Mouse (Mus musculus): ENCODE results near the gene Mvd.
A peak's percentile ranks its signal among the peaks of the same experiment; 100 is the strongest.

Gene Mvd

DNA sequence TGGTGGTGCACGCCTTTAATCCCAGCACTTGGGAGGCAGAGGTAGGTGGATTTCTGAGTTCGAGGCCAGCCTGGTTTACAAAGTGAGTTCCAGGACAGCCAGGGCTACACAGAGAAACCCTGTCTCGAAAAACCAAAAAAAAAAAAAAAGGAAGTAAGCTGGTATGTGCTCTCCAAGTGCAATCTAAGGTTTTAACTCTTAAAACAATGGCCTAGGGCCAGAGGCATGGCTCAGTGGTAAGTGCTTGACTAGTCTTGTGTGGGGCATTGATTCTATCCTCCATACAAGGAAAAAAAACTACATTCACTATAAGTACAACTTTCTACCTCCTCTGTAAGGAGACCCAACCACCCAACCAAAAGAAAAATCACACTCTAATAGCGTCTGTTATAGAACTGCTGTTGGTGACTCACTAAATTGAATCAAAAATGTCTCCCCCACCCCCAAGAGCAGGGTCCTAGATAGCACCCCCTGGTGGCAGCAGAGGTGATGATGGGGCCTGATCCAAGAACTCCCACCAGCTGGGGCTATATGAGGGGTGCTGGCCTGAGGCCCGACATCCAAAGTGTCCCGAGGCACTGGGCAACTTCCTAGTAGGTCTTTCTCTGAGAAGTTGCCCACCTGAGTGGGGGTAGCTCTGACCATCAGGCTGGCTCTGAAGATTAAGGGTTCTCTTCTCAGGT lies 16.1 kb upstream of the Mvd start:
- DNase-seq (ENCODE audit: inconsistent age in 2 of 2, low spot score in 1 of 2), result peak in 1 of 2 experiments; percentile 35

GRCm38 (mm10) chr8:122457171-122457570 lies 13.9 kb upstream of the Mvd start:
- DNase-seq (ENCODE audit: inconsistent age in 2 of 2, low spot score in 1 of 2), result no peak

GRCm38 (mm10) chr8:122454409-122454808 lies 11.2 kb upstream of the Mvd start:
- DNase-seq (ENCODE audit: inconsistent age in 2 of 2, low spot score in 1 of 2), result no peak

- DNase-seq (ENCODE audit: inconsistent age in 2 of 2, low spot score in 1 of 2), result no peak
These were observed 8.9 kb upstream of the Mvd start for GRCm38 (mm10) chr8:122452154-122452553.

DNA sequence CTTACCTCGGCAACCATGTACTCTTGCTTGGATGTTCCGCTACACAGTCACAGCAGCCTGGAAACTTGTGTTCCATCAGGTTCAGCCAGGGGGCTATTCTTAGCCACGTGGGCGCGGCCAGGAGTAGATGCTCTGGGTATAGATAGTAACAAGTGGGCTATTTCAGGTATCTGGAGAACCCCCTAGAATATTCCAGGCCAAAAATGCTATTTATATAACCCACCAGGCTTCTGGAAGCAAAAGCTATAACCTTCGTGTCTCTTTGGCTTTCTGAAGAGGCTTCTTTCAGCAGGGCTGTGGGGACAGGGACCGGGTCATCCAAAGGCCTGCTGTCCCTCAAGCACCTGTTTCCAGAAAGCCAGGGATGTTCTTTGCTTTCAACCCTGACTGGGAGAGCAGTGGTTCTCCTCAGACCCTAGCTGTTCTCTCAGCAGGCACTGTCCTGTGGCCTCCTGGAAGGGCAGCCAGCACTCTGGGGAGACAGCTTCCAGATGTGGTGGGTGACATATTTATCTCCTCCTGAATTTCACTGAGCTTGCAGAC lies 8.0 kb upstream of the Mvd start:
- DNase-seq (ENCODE audit: inconsistent age in 2 of 2, low spot score in 1 of 2), result no peak

- no peak for DNase-seq (ENCODE audit: inconsistent age in 2 of 2, low spot score in 1 of 2)
These were observed 2.0 kb upstream of the Mvd start for GRCm38 (mm10) chr8:122445203-122445602.

GRCm38 (mm10) chr8:122444058-122444748 lies 981 bp upstream of the Mvd start:
- DNase-seq (ENCODE audit: inconsistent age in 2 of 2, low spot score in 1 of 2), result peak; percentile 86 to 95

- DNase-seq (ENCODE audit: inconsistent age in 2 of 2, low spot score in 1 of 2), result no peak
These were observed 441 bp downstream of the Mvd start for GRCm38 (mm10) chr8:122442781-122443180.

DNA sequence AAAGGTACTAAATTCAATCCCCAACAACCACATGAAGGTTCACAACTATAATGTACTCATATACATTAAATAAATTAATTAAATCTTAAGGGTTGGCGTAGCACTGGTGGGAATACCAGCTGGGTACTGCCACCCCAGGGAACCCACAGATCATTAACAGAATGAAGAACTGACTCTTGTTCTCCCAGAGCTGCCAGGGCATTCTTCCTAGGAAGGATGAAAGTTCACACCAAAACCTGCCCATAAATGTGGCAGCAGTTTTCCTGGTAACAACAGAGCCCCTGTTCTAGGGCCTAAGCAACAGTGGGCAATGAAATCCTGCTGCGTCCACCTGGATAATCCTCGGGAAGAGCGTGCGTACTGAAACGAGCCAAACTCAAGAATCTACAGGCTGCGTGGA lies 866 bp downstream of the Mvd start:
- DNase-seq (ENCODE audit: inconsistent age in 2 of 2, low spot score in 1 of 2), result no peak

- DNase-seq (ENCODE audit: inconsistent age in 2 of 2, low spot score in 1 of 2), result no peak
These were observed 1.9 kb downstream of the Mvd start for GRCm38 (mm10) chr8:122441326-122441725.

GRCm38 (mm10) chr8:122439336-122439735 lies 3.9 kb downstream of the Mvd start:
- DNase-seq (ENCODE audit: inconsistent age in 2 of 2, low spot score in 1 of 2), result no peak

GRCm38 (mm10) chr8:122437708-122438331 lies 5.4 kb downstream of the Mvd start:
- DNase-seq (ENCODE audit: inconsistent age in 2 of 2, low spot score in 1 of 2), result no peak

GRCm38 (mm10) chr8:122436586-122437125 lies 6.6 kb downstream of the Mvd start:
- DNase-seq (ENCODE audit: inconsistent age in 2 of 2, low spot score in 1 of 2), result peak in 1 of 2 experiments; percentile 70

DNA sequence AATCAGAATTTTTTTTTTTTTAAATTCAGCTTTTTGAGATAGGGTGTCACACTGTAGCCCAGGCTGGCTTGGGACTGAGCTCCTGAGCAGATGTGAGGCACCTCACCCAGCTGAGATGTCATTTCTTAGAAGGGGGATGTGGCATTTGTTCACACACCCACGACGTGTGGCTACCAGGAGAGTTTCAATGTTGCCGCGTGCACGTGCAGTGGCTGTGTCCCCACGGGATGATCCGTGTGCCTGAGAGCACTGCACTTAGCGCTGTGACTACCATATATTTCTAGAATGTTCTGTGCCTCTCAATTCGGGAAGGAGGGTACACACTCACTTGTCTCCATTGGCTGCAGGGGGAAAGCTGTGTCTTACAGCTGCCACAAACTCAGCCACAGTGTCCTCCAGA lies 7.1 kb downstream of the Mvd start:
- DNase-seq (ENCODE audit: inconsistent age in 2 of 2, low spot score in 1 of 2), result no peak

DNA sequence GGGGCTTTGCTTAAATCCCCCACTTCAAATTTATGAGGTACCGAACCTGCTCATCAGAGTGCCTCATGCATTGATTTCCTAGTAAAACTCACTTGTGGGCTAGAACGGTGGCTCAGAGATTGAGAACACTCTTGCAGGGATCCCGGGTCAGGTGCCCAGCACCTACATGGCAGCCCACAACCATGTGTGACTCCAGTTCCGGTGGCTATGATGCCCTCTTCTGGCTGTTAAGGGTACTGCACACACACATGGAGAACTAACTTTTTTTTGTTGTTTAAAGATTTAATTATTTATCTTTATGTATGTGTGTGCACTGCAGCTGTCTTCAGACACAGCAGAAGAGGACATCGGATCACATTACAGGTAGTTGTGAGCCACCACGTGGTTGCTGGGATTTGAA lies 7.8 kb downstream of the Mvd start:
- DNase-seq (ENCODE audit: inconsistent age in 2 of 2, low spot score in 1 of 2), result no peak

DNA sequence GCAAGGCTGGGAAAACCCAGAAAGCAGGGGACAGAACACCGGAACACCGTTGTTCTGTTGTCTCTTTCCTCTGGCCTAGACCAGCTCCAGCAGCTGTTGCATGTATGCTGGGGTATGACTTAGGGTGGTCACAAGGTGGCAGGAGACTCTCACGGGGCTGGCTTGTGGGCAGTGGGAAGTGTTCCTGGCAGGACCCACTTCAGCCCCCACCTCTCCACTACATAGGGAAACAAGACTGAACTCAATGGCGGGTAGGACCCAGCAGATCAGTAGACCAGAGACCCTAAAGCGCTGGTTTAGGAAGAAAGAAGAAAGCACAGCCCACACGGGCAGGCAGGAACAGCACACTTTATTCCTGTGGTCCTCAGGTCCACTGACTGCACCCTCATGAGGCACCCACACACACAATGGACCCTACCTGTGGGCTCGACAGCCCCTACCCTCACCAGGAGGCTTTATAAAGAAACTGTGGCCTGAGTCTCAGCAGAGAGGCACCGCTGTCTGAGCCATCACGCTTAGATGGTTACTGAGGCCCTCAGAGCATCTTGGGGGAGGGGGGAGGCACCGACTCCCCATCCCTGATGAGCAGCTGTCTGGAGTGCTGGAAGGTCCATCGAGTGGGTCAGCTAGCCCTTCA lies 9.8 kb downstream of the Mvd start:
- no peak for DNase-seq (ENCODE audit: inconsistent age in 2 of 2, low spot score in 1 of 2)

DNA sequence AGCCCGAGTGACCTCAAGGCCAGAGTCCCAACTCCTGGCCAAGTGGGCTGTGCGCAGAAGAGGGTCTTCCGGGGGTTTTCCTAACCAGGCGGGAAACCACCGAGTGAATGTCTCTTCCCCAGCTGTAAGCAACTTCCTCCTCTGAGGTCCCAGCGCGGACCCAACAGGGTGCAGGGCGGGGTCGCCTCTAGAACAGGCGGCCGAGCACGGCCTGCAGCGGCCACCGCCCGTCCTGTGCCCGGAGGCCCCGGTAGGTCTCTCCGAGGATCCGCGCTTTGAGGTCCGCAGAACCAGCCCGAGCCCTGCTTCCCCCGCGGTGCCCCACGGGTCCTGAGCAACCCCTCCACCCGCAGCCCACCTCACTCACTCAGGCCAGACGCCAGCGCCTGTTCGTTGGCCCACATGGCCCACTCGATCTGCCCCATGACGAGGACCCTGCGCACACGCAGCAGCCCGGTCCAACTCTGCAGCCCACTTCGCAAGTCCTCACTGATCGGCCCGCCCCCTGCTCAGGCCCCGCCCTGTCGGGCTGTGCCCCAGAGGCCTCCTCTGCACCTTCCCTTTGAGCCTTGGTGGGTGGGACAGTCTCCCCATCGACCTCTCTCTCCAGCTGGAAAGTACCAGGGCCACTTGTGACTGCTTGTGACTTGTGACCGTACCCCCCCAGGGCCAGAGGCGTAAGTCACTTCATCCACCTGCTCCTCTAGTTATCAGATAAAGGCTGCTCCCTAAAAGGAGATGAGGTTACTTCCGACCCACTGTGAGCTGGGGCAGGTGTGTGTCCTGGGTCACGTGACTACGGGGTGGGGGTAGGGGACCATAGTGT lies 10.6 kb downstream of the Mvd start, which contains the start of gene Cyba:
Cyba (minus strand) TSS at position 488 of the 826 bp plus-strand sequence.
- DNase-seq (ENCODE audit: inconsistent age in 2 of 2, low spot score in 1 of 2), result peak; percentile 77 to 86

- no peak for DNase-seq (ENCODE audit: inconsistent age in 2 of 2, low spot score in 1 of 2)
These were observed 11.4 kb downstream of the Mvd start for GRCm38 (mm10) chr8:122431694-122432442.

- DNase-seq (ENCODE audit: inconsistent age in 2 of 2, low spot score in 1 of 2), result no peak
These were observed 12.6 kb downstream of the Mvd start for GRCm38 (mm10) chr8:122430646-122431045.
